Mouse (Mus musculus) macrophage (primary cell): ENCODE results near the gene Abca8a. TPM values are rescaled to one million over a fixed set of nuclear protein-coding genes. Genes with fewer than 3 reads are reported as not detected.
A peak's percentile ranks its signal among the peaks of the same experiment; 100 is the strongest.
"Not testable (repeated sequence)": the region's sequence is repeated elsewhere in the genome, so short reads cannot be mapped to it uniquely, and the experiment has no call there.

ENCODE experiments used
- H3K27ac ChIP-seq: fragments of 350-480 bp; formaldehyde crosslinking; 2 replicates; pipeline ENCODE4 v1.9.0; 2021
- H3K36me3 ChIP-seq: fragments of 350-480 bp; formaldehyde crosslinking; 2 replicates; pipeline ENCODE4 v1.9.0; 2021; ENCODE audit errors: inconsistent target
- H3K4me3 ChIP-seq: fragments of 350-480 bp; formaldehyde crosslinking; 2 replicates; pipeline ENCODE4 v1.9.0; 2021; ENCODE audit errors: inconsistent target
- H3K79me2 ChIP-seq: fragments of 350-480 bp; formaldehyde crosslinking; 2 replicates; pipeline ENCODE4 v1.9.0; 2021; ENCODE audit errors: inconsistent target
- whole genome bisulfite sequencing: methylation state at CpG from one replicate; pipeline ENCODE4 v1.1.7; 2026; ENCODE audit warnings: inconsistent platforms; ENCODE audit not compliant: missing documents; 5-methylcytosine and 5-hydroxymethylcytosine counted together
- polyA plus RNA-seq: library from polyadenylated mRNA; stranded (reverse); fragments of 250-400 nt; gene quantifications from 3 replicates; pipeline ENCODE4 v1.2.4, GENCODE M21; 2018; ENCODE audit warnings: inconsistent platforms

The Abca8a gene
- polyA plus RNA-seq, 1 experiment from 2014 or later, result not detected

- H3K4me3 ChIP-seq, result no peak overlapping the region
- H3K36me3 ChIP-seq, result no peaks in the 10 kb centered on the region
- H3K79me2 ChIP-seq, result no peaks in the 10 kb centered on the region
- 63% methylated on average over 7 of the region's 7 CpGs for WGBS
- no peak overlapping the region for H3K27ac ChIP-seq
These were observed 66.7 kb downstream of the Abca8a start for GRCm38 (mm10) chr11:110028913-110029695.

GRCm38 (mm10) chr11:110010836-110011546 is 84.8 kb downstream of the Abca8a start:
- no peak overlapping the region for H3K27ac ChIP-seq
- WGBS, result 88% methylated on average over 2 of the region's 2 CpGs

GRCm38 (mm10) chr11:109995624-109996023 is 100.2 kb downstream of the Abca8a start, which contains the start of gene Abca8b:
TSS of gene Abca8b (minus strand) at chr11:109995845.
- Histone ChIP-seq H3K27ac (no peak within 1 kb of the TSS), H3K79me2 (no peaks in the 10 kb centered on the region), H3K4me3 (peak within 1 kb of the TSS; percentile 39), H3K36me3 (no peaks in the 10 kb centered on the region)
- 1% methylated on average over 15 of the region's 15 CpGs for WGBS

More at GRCm38 (mm10) chr11:110010836-110011546, 84.8 kb downstream of the Abca8a start:
- no peaks in the 10 kb centered on the region for H3K79me2 ChIP-seq
- no peaks in the 10 kb centered on the region for H3K36me3 ChIP-seq
- no peak overlapping the region for H3K4me3 ChIP-seq

GRCm38 (mm10) chr11:109995013-109995412 is 100.8 kb downstream of the Abca8a start:
- H3K79me2 ChIP-seq, result no peaks in the 10 kb centered on the region
- peak overlapping the region; percentile 39; the same call in 1 of the 2 replicates for H3K4me3 ChIP-seq
- H3K36me3 ChIP-seq, result no peaks in the 10 kb centered on the region
- 4% methylated on average over 3 of the region's 3 CpGs for WGBS
- no peak overlapping the region for H3K27ac ChIP-seq

- WGBS, result 70% methylated on average over 6 of the region's 6 CpGs
- H3K4me3 ChIP-seq, result no peak overlapping the region
- H3K36me3 ChIP-seq, result no peaks in the 10 kb centered on the region
- no peaks in the 10 kb centered on the region for H3K79me2 ChIP-seq
- no peak overlapping the region for H3K27ac ChIP-seq
These were observed 101.8 kb downstream of the Abca8a start for GRCm38 (mm10) chr11:109994014-109994413.

- no peaks in the 10 kb centered on the region for H3K79me2 ChIP-seq
- H3K36me3 ChIP-seq, result no peaks in the 10 kb centered on the region
- no peak overlapping the region for H3K4me3 ChIP-seq
- H3K27ac ChIP-seq, result no peak overlapping the region
- WGBS, result 26% methylated on average over 3 of the region's 3 CpGs
These were observed 104.5 kb downstream of the Abca8a start for GRCm38 (mm10) chr11:109991270-109991669.

GRCm38 (mm10) chr11:109990256-109990655 is 105.5 kb downstream of the Abca8a start:
- Histone ChIP-seq H3K79me2 (no peaks in the 10 kb centered on the region), H3K4me3 (no peak overlapping the region), H3K27ac (no peak overlapping the region), H3K36me3 (no peaks in the 10 kb centered on the region)
- 100% methylated on average over 2 of the region's 2 CpGs for WGBS

- WGBS, result 33% methylated on average over 1 of the region's 1 CpGs
- no peaks in the 10 kb centered on the region for H3K79me2 ChIP-seq
- no peaks in the 10 kb centered on the region for H3K36me3 ChIP-seq
- H3K27ac ChIP-seq, result no peak overlapping the region
- H3K4me3 ChIP-seq, result no peak overlapping the region
These were observed 107.6 kb downstream of the Abca8a start for GRCm38 (mm10) chr11:109988164-109988563.

GRCm38 (mm10) chr11:109987460-109988072 is 108.2 kb downstream of the Abca8a start:
- 84% methylated on average over 9 of the region's 11 CpGs for WGBS
- not testable (repeated sequence) for H3K36me3 ChIP-seq, H3K4me3 ChIP-seq, H3K27ac ChIP-seq, H3K79me2 ChIP-seq

- WGBS, result 85% methylated on average over 2 of the region's 2 CpGs
- Histone ChIP-seq H3K36me3 (no peaks in the 10 kb centered on the region), H3K79me2 (no peaks in the 10 kb centered on the region), H3K27ac (no peak overlapping the region), H3K4me3 (no peak overlapping the region)
These were observed 113.9 kb downstream of the Abca8a start for GRCm38 (mm10) chr11:109981872-109982271.

Other genes starting within 250 kb of the Abca8a start
- 0.20 to 0.23 TPM (median 0.22 TPM) in 3 replicates for gene Abca8b, start 100.1 kb downstream of the Abca8a start, polyA plus RNA-seq
- gene Abca9, start 72.2 kb upstream of the Abca8a start, polyA plus RNA-seq, result 2.6 to 5.1 TPM (median 4.1 TPM) in 3 replicates
- 0.11 to 0.28 TPM in 2 of 3 replicates, not detected in the other for gene Abca6, start 155.8 kb upstream of the Abca8a start, polyA plus RNA-seq
- 0.30 to 0.63 TPM (median 0.62 TPM) in 3 replicates for gene Abca5, start 241.7 kb upstream of the Abca8a start, polyA plus RNA-seq